In the genomic region with DNA sequence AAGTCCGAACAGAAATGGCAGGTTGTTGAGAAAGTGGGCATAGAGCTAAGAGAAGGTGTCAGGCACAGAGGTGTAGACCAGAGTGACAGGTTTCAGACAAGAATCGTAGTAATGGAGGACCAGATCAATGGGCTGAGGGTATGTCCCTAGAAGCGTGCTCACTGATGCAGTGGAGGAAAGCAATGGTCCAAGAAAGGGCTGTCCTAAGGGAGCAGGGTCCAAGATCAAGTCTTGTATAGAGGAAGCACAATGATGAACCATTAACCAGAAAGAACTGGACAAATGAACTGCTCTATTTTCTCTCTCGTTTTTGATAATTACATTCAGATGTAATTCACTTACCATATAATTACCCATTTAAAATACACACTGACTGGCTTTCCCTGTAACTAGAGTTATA, we compare ENCODE assay signal across 17 mouse cellular contexts. TPM values are rescaled to one million over a fixed set of nuclear protein-coding genes. Genes with fewer than 3 reads are reported as not detected.
"Had no signal": no experiment of that assay in that cellular context is flagged by ENCODE, and none has a peak within 500 bp of the region (broad histone marks: within the 10 kb centered on the region; RNA-seq: fewer than 3 reads in every experiment).

No protein-coding gene starts in this region.

- DNase-seq: liver, postnatal 0 days; lung, adult 2 months; lung, postnatal 14 days; lung, postnatal 36 days; right cerebral cortex, postnatal 14 days; thymus, adult 2 months; thymus, postnatal 25 days; thymus, postnatal 4 days had no signal

- H3K4me2 ChIP-seq: lung, embryonic 15.5 days; midbrain, embryonic 12.5 days; midbrain, embryonic 15.5 days; neural tube, embryonic 12.5 days; stomach, embryonic 15.5 days had no signal

- H3K4me1 ChIP-seq: midbrain, embryonic 12.5 days; midbrain, embryonic 15.5 days; neural tube, embryonic 12.5 days; stomach, embryonic 15.5 days had no signal

- H3K27me3 ChIP-seq: lung, embryonic 15.5 days; midbrain, embryonic 12.5 days; midbrain, embryonic 15.5 days; neural tube, embryonic 12.5 days; stomach, embryonic 15.5 days had no signal

- ATAC-seq: liver, postnatal 0 days; lung, postnatal 0 days; midbrain, embryonic 15.5 days had no signal

- H3K36me3 ChIP-seq: lung, embryonic 15.5 days; midbrain, embryonic 12.5 days; midbrain, embryonic 15.5 days; neural tube, embryonic 12.5 days; stomach, embryonic 15.5 days had no signal

- H3K9me3 ChIP-seq: lung, embryonic 15.5 days; midbrain, embryonic 12.5 days; midbrain, embryonic 15.5 days; neural tube, embryonic 12.5 days; stomach, embryonic 15.5 days had no signal

- H3K27ac ChIP-seq: lung, embryonic 15.5 days; macrophage; midbrain, embryonic 12.5 days; midbrain, embryonic 15.5 days; neural tube, embryonic 12.5 days; stomach, embryonic 15.5 days; stomach, postnatal 0 days had no signal

- H3K9ac ChIP-seq: liver, postnatal 0 days; lung, embryonic 15.5 days; midbrain, embryonic 12.5 days; midbrain, embryonic 15.5 days; neural tube, embryonic 12.5 days; stomach, embryonic 15.5 days had no signal

- H3K4me3 ChIP-seq: lung, embryonic 15.5 days; megakaryocyte, embryonic 14.5 days; midbrain, embryonic 12.5 days; midbrain, embryonic 15.5 days; neural tube, embryonic 12.5 days; stomach, embryonic 15.5 days had no signal

RNA-seq across cellular contexts. Expression of a gene that starts 11.6 kb away (rescaled TPM):
- polyA plus RNA-seq: midbrain, embryonic 12.5 days had no signal
